Mouse (Mus musculus) liver, postnatal 0 days (tissue): ENCODE results near the gene Mcat. TPM values are rescaled to one million over a fixed set of nuclear protein-coding genes. Genes with fewer than 3 reads are reported as not detected.

Experiments used
- ATAC-seq: fragments of 200-750 bp; cut with Nextera tagmentation; 2 replicates; pipeline ENCODE4 v1.8.0; 2017; ENCODE audit warnings: mild to moderate bottlenecking, moderate library complexity
- DNase-seq: peaks from one replicate; pipeline ENCODE4 v3.0.0-alpha.2; 2016
- H3K27ac ChIP-seq: fragments of 300-500 bp; sonication (generic); 2 replicates; pipeline ENCODE4 v1.5.1; 2014; ENCODE audit warnings: antibody characterized with exemption, moderate library complexity, mild to moderate bottlenecking, low read depth
- H3K27me3 ChIP-seq: fragments of 300-500 bp; sonication (generic); 2 replicates; pipeline ENCODE4 v1.6.1; 2014; ENCODE audit warnings: low read length, control low read depth, mixed read lengths; ENCODE audit not compliant: insufficient read depth
- H3K36me3 ChIP-seq: fragments of 300-500 bp; sonication (generic); replicated peaks from 2 replicates; pipeline ENCODE4 v1.6.1; 2014; ENCODE audit warnings: mild to moderate bottlenecking, control low read depth, low read length, moderate library complexity, mixed read lengths; ENCODE audit not compliant: insufficient read depth
- H3K4me1 ChIP-seq: fragments of 300-500 bp; sonication (generic); 2 replicates; pipeline ENCODE4 v1.6.1; 2014; ENCODE audit warnings: antibody characterized with exemption, mild to moderate bottlenecking, control low read depth; ENCODE audit not compliant: insufficient read depth
- H3K4me2 ChIP-seq: fragments of 300-500 bp; sonication (generic); 2 replicates; pipeline ENCODE4 v1.6.1; 2014; ENCODE audit warnings: low read depth, mild to moderate bottlenecking, low read length, moderate library complexity, mixed read lengths
- H3K4me3 ChIP-seq: fragments of 300-500 bp; sonication (generic); 2 replicates; pipeline ENCODE4 v1.5.1; 2014; ENCODE audit warnings: low read depth, low read length
- H3K9ac ChIP-seq: fragments of 300-500 bp; sonication (generic); replicated peaks from 2 replicates; pipeline ENCODE4 v1.6.1; 2014; ENCODE audit warnings: mild to moderate bottlenecking, moderate library complexity
- H3K9me3 ChIP-seq: fragments of 300-500 bp; sonication (generic); 2 replicates; pipeline ENCODE4 v1.6.1; 2016; ENCODE audit warnings: mild to moderate bottlenecking, control low read depth, low read length, mixed read lengths
- CTCF ChIP-seq: sonication (generic); IDR thresholded peaks from 2 replicates; pipeline ENCODE4 v1.5.1; 2016; ENCODE audit warnings: antibody characterized with exemption, low read depth
- EP300 ChIP-seq: IDR thresholded peaks from 2 replicates; pipeline ENCODE4 v1.6.1; 2016; ENCODE audit warnings: antibody characterized with exemption, low read depth, mild to moderate bottlenecking
- WGBS: fragments of 180-500 bp; shearing (Covaris S2); extraction: QIAGEN DNeasy Blood & Tissue Kit; methylation state at CpG from one replicate; pipeline ENCODE4 v1.1.7; 2014; ENCODE audit not compliant: insufficient replicate concordance; 5-methylcytosine and 5-hydroxymethylcytosine counted together
- polyA plus RNA-seq: library from polyadenylated mRNA; unstranded; fragments of >200 nt; fragmentation: Nextera tagmentation; extraction: Ambion mirVana; gene quantifications from 2 replicates; pipeline ENCODE4 v1.2.1, GENCODE M21; 2015

Gene Mcat
- 20.0 and 20.5 TPM in 2 replicates for polyA plus RNA-seq

DNA sequence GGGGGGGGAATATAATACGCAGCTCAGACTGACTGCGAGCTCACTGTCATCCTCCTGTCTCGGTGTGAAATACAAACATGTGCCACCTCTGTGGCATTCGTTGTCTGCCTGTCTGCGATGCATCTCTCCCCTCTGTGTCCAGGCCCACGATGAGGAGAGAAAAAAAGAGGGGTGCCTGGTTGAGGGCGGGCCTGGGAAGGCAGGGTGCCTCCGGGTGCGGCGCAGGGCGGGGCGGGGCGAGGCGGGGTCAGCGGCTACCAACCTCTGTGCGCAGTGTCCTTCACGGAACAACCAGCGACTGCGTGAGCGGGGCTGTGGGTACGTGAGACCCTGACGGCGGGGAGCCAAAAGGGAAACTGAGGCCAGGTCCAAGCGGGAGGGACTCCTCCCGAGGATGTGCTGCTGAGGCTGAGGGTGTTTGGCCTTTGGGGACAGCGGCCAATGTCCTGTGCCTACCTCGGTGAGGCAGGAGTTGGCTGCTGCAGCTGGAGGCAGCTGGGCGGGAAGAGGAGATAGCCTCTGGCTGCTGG, at the start of gene Mcat, which contains the start of gene Tspo:
Gene Mcat (minus strand): TSS at position 461 of the 530 bp plus-strand sequence.
Gene Tspo (plus strand): TSS at position 266 of the 530 bp plus-strand sequence.
- DNase-seq = peak; percentile 88
- ATAC-seq = peak; percentile 81
- Histone ChIP-seq H3K27me3 (no peaks in the 10 kb centered on the region), H3K9me3 (no peaks in the 10 kb centered on the region), H3K4me1 (peaks cover 30% of the 10 kb centered on the region), H3K4me2 (peak within 1 kb of the TSS; percentile 90), H3K27ac (peak within 1 kb of the TSS; percentile 94), H3K9ac (peak within 1 kb of the TSS; percentile 75), H3K36me3 (no peaks in the 10 kb centered on the region), H3K4me3 (peak within 1 kb of the TSS; percentile 72)
- no peak for TF ChIP-seq EP300
- TF ChIP-seq CTCF = peak; percentile 10
- 0% methylated on average over 26 of the region's 28 CpGs for WGBS

DNA sequence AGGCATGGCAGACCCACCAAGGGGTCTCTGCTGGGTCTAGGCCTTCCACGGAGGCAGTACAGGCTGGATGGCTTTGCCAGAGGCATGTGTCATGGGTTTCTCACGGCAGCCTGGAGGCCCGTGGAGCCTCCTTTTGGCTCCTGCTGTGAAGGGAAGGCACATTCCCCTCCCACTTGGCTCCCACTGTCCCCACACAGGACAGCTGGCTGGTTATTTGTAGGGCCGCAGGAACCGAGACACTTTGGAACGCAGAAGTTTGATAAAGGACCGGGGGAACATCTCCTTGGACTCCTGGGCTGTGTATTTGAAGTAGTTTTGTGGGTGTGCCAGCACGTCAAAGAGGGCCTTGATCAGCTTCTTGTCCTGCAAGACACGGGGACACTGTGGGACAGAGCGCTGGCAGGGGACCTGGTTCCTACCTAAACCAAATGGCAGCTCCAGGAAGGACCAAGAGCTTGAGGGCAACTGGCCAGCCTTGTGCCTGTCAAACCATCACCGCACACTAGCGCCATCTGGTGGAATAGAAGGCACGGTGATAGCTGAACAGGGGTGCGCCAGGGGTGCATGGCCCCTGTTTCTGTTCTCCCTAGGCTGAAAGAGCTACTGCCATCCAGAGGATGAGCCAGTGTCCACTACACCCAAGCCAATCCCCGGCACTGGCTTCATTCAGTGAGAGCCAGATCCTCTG, 43.7 kb upstream of the Mcat start:
- 41% methylated on average over 15 of the region's 15 CpGs for WGBS
- Histone ChIP-seq H3K4me1 (peaks cover 21% of the 10 kb centered on the region), H3K36me3 (no peaks in the 10 kb centered on the region), H3K9me3 (no peaks in the 10 kb centered on the region), H3K9ac (0 out of 2 replicates have a peak overlapping the region, but pooled peaks have one; percentile 17), H3K27me3 (no peaks in the 10 kb centered on the region), H3K27ac (0 out of 2 replicates have a peak overlapping the region, but pooled peaks have one; percentile 9), H3K4me3 (no peak overlapping the region), H3K4me2 (peak overlapping the region; percentile 54)
- ATAC-seq = peak; percentile 75
- DNase-seq = peak; percentile 86
- TF ChIP-seq EP300 (no peak), CTCF (peak; percentile 98)

- peak; percentile 84 for ATAC-seq
- Histone ChIP-seq H3K9ac (0 out of 2 replicates have a peak overlapping the region, but pooled peaks have one; percentile 17), H3K36me3 (no peaks in the 10 kb centered on the region), H3K4me2 (peak overlapping the region; percentile 54), H3K27me3 (no peaks in the 10 kb centered on the region), H3K27ac (0 out of 2 replicates have a peak overlapping the region, but pooled peaks have one; percentile 9), H3K4me1 (peaks cover 21% of the 10 kb centered on the region), H3K4me3 (no peak overlapping the region), H3K9me3 (no peaks in the 10 kb centered on the region)
- WGBS = 66% methylated on average over 8 of the region's 8 CpGs
- DNase-seq = peak; percentile 68
- TF ChIP-seq CTCF = peak; percentile 28
- TF ChIP-seq EP300 = peak; percentile 29; the same call in 1 of the 2 replicates
These were observed 43.1 kb upstream of the Mcat start for GRCm38 (mm10) chr15:83606700-83607099.

DNA sequence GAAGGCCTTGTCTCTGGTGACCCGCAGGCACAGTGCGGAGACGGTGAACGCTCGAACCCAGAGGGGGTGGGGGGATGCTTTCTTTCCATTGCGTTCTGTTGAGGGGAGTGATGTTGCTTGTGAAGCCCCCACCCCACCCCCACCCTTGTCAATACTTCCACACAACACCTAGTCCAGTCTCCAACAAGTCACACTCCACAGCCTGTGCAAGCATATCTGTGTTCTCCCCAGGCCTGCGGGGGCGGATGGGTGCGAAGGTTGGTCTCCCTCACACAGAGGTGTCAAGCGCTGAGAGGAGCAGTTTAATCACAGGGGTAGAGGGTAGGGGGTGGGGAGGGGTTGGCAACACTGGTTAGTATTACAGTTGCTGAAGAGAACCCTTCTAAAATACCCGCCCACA, 42.6 kb upstream of the Mcat start:
- no peaks in the 10 kb centered on the region for H3K36me3 ChIP-seq
- ATAC-seq = 0 out of 2 replicates have a peak, but pooled peaks have one; percentile 20
- no peaks in the 10 kb centered on the region for H3K27me3 ChIP-seq
- no peak overlapping the region for H3K9ac ChIP-seq
- H3K4me3 ChIP-seq = no peak overlapping the region
- no peaks in the 10 kb centered on the region for H3K9me3 ChIP-seq
- WGBS = 84% methylated on average over 11 of the region's 11 CpGs
- H3K27ac ChIP-seq = 0 out of 2 replicates have a peak overlapping the region, but pooled peaks have one; percentile 34
- H3K4me1 ChIP-seq = peaks cover 23% of the 10 kb centered on the region
- 0 out of 2 replicates have a peak overlapping the region, but pooled peaks have one; percentile 54 for H3K4me2 ChIP-seq
- TF ChIP-seq EP300 (no peak), CTCF (no peak)
- no peak for DNase-seq

DNA sequence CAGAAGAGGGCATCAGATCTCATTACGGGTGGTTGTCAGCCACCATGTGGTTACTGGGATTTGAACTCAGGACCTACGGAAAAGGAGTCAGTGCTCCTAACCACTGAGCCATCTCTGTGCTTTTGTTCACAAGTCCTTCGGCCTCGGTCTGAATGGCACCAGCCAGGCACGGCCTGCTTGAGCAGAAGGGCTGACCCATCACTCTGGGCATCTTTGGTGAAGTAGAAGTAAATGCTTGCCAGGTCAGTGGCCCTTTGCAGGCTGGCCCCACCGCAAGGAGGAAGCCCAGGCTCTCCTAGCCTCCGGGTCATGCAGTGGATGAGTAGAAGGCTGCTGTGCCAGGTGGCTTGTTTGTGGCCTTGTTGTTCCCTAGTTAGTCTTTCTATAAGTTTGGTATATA, 39.8 kb upstream of the Mcat start:
- Histone ChIP-seq H3K4me3 (no peak overlapping the region), H3K9ac (no peak overlapping the region), H3K36me3 (no peaks in the 10 kb centered on the region), H3K4me2 (no peak overlapping the region), H3K27ac (no peak overlapping the region), H3K4me1 (peaks cover 25% of the 10 kb centered on the region), H3K27me3 (no peaks in the 10 kb centered on the region), H3K9me3 (no peaks in the 10 kb centered on the region)
- DNase-seq = no peak
- WGBS = 90% methylated on average over 7 of the region's 7 CpGs
- TF ChIP-seq EP300 = no peak
- no peak for TF ChIP-seq CTCF
- ATAC-seq = no peak

DNA sequence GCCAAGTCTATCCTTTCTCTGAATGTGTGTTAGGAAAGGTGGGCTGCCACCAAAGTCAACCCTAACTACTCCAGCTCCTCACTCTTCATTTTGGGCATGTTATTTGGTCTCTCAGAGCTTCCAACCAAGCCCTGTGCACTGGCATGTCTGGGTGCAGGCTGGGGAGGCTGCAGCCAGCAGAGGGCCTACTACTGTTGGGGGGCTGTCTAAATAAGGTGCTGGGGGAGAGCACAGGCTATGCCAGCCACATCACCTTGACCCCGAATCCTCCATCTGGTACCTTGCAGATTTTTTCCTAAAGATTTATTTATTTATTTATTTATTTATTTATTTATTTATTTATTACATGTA, 39.4 kb upstream of the Mcat start:
- 78% methylated on average over 1 of the region's 1 CpGs for WGBS

More for the DNA sequence above, 39.4 kb upstream of the Mcat start:
- DNase-seq (no peak), ATAC-seq (no peak)
- Histone ChIP-seq H3K36me3 (no peaks in the 10 kb centered on the region), H3K27ac (peak overlapping the region; percentile 64), H3K4me1 (peaks cover 25% of the 10 kb centered on the region), H3K27me3 (no peaks in the 10 kb centered on the region), H3K4me3 (no peak overlapping the region), H3K4me2 (no peak overlapping the region), H3K9ac (no peak overlapping the region), H3K9me3 (no peaks in the 10 kb centered on the region)
- TF ChIP-seq EP300 (no peak), CTCF (peak; percentile 42)
